Mouse (Mus musculus): ENCODE results near the gene Milr1.
"Not testable (repeated sequence)": the region's sequence is repeated elsewhere in the genome, so short reads cannot be mapped to it uniquely, and the experiment has no call there.

Gene Milr1

GRCm38 (mm10) chr11:106751039-106752018 is at the start of gene Milr1:
Milr1 (plus strand) TSS chr11:106751226.
- DNase-seq (ENCODE audit: low spot score): no peak

GRCm38 (mm10) chr11:106701589-106701988 is 49.4 kb upstream of the Milr1 start:
- DNase-seq (ENCODE audit: low spot score): no peak

GRCm38 (mm10) chr11:106702584-106702983 is 48.4 kb upstream of the Milr1 start:
- no peak for DNase-seq (ENCODE audit: low spot score)

- DNase-seq (ENCODE audit: low spot score): no peak
Measured at GRCm38 (mm10) chr11:106703931-106704330, 47.1 kb upstream of the Milr1 start.

GRCm38 (mm10) chr11:106704399-106705111 is 46.5 kb upstream of the Milr1 start:
- no peak for DNase-seq (ENCODE audit: low spot score)

GRCm38 (mm10) chr11:106706212-106706611 is 44.8 kb upstream of the Milr1 start:
- DNase-seq (ENCODE audit: low spot score): no peak

GRCm38 (mm10) chr11:106707085-106707484 is 43.9 kb upstream of the Milr1 start:
- DNase-seq (ENCODE audit: low spot score): no peak

- DNase-seq (ENCODE audit: low spot score): no peak
Measured at GRCm38 (mm10) chr11:106707866-106708265, 43.2 kb upstream of the Milr1 start.

GRCm38 (mm10) chr11:106709227-106709985 is 41.6 kb upstream of the Milr1 start:
- DNase-seq (ENCODE audit: low spot score): peak; percentile 50

GRCm38 (mm10) chr11:106710789-106711188 is 40.2 kb upstream of the Milr1 start:
- DNase-seq (ENCODE audit: low spot score): no peak

- no peak for DNase-seq (ENCODE audit: low spot score)
Measured at GRCm38 (mm10) chr11:106715066-106715465, 36.0 kb upstream of the Milr1 start.

- DNase-seq (ENCODE audit: low spot score): no peak
Measured at GRCm38 (mm10) chr11:106716568-106716967, 34.5 kb upstream of the Milr1 start.

GRCm38 (mm10) chr11:106720379-106720778 is 30.6 kb upstream of the Milr1 start:
- no peak for DNase-seq (ENCODE audit: low spot score)

GRCm38 (mm10) chr11:106722831-106723361 is 28.1 kb upstream of the Milr1 start:
- no peak for DNase-seq (ENCODE audit: low spot score)

GRCm38 (mm10) chr11:106723611-106724125 is 27.4 kb upstream of the Milr1 start:
- DNase-seq (ENCODE audit: low spot score): no peak

- no peak for DNase-seq (ENCODE audit: low spot score)
Measured at GRCm38 (mm10) chr11:106724176-106724915, 26.7 kb upstream of the Milr1 start.

- DNase-seq (ENCODE audit: low spot score): not testable (repeated sequence)
Measured at GRCm38 (mm10) chr11:106724916-106725235, 26.1 kb upstream of the Milr1 start.

GRCm38 (mm10) chr11:106727967-106728366 is 23.1 kb upstream of the Milr1 start:
- DNase-seq (ENCODE audit: low spot score): no peak

GRCm38 (mm10) chr11:106728402-106729366 is 22.3 kb upstream of the Milr1 start:
- no peak for DNase-seq (ENCODE audit: low spot score)

- no peak for DNase-seq (ENCODE audit: low spot score)
Measured at GRCm38 (mm10) chr11:106729656-106730055, 21.4 kb upstream of the Milr1 start.

All from testis, postnatal 10 days (tissue).